Mouse (Mus musculus): ENCODE measurements around the gene Frs2.
"Not testable (repeated sequence)": the region's sequence is repeated elsewhere in the genome, so short reads cannot be mapped to it uniquely, and the experiment has no call there.

DNA sequence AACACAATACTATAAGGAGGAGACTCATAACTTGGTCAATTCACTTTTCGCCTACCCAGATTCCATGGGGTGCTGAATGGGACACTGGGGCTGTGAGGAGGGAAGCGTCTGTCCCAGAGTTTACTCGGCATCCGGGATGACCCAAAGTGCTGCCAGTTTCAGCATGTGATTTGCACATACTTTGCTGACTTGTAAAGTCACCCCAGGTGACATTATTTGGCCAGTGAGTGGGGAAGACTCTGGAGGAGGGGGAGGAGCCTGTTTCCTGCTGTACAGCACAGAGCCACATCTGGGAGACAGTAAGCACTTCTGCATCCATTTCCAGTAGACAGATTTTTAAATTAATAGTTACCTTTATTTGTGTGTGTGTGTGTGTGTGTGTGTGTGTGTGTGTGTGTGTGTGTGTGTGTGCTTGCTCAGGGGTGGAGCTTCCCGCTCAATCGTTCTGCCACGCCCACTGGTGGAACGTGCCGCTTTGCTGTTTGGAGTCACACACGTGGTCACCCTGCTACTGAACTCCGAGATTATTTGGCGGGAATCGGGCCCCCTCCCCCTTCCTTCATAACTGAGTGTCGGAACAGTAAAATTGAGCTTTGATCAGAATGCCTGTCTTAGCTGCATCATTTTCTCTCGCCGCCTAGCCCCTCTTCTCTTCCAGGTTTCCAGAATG is 104.7 kb downstream of the Frs2 start:
- not testable (repeated sequence) for TF ChIP-seq CTCF (IDR thresholded peaks at IDR 0.05; ENCODE audit: low read depth, low read length); POLR2A (IDR thresholded peaks at IDR 0.05; ENCODE audit: extremely low read depth, insufficient read depth, low read length)
